Mouse (Mus musculus): Measurements from ENCODE around the gene Rem1. TPM values are rescaled to one million over a fixed set of nuclear protein-coding genes. Genes with fewer than 3 reads are reported as not detected.
"Not testable (repeated sequence)": the region's sequence is repeated elsewhere in the genome, so short reads cannot be mapped to it uniquely, and the experiment has no call there.

Rem1 gene
- polyA plus RNA-seq, 1 experiment from 2014 or later: 6.2 TPM

DNA sequence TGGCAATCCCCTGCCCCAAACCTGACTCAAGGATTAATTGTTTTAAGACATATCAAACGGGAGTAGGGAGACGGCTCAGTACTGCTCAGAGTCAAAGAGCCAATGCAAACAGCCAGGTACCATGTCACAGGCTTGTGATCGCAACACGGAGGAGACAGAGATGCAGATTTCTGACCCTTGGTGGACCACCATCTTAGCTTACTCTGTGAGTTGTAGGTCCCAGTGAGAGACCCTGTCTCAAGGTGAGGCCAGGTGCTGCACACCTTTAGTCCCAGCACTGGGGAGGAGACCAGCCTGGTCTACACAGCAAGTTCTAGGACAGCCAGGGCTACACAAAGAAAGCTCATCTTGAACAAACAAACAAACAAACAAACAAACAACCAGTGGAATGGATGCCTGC lies 10.6 kb downstream of the Rem1 start:
- Histone ChIP-seq H3K4me3 (ENCODE audit: low read depth, low read length) (no peak overlapping the region), H3K9me3 (ENCODE audit: low read depth, low read length) (no peaks in the 10 kb centered on the region), H3K4me1 (ENCODE audit: insufficient read depth) (peaks cover 11% of the 10 kb centered on the region), H3K27ac (ENCODE audit: low read depth) (peak overlapping the region; percentile 97), H3K9ac (no peak overlapping the region), H3K36me3 (ENCODE audit: insufficient read depth) (no peaks in the 10 kb centered on the region), H3K4me2 (no peak overlapping the region), H3K27me3 (ENCODE audit: insufficient read depth, low read length) (no peaks in the 10 kb centered on the region)
- no peak for TF ChIP-seq CTCF (IDR thresholded peaks at IDR 0.05; ENCODE audit: low read depth)
- ATAC-seq (ENCODE audit: insufficient read depth) (no peak), DNase-seq (no peak)
- 75% methylated on average over 4 of the region's 4 CpGs for WGBS

DNA sequence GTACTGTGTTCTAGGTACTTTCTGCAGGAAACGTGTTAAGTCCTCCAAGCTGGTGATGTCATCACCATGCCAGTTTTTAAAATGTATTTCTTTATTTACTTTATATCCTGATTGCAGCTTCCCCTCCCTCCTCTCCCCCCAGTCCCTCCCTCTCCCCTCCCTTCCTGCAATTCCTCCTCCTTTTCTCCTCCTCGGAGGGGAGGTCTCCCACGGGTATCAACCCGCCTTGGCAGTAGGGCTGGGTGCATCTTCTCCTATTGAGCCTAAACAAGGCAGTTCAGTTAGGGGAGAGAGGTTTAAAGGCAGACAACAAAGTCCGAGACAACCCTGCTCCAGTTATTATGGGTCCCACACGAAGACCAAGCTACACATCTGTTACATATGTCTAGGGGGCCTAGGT lies 12.1 kb downstream of the Rem1 start:
- Histone ChIP-seq H3K4me3 (ENCODE audit: low read depth, low read length) (no peak overlapping the region), H3K27me3 (ENCODE audit: insufficient read depth, low read length) (no peaks in the 10 kb centered on the region), H3K4me1 (ENCODE audit: insufficient read depth) (peaks cover 11% of the 10 kb centered on the region), H3K36me3 (ENCODE audit: insufficient read depth) (no peaks in the 10 kb centered on the region), H3K9ac (no peak overlapping the region), H3K27ac (ENCODE audit: low read depth) (peak overlapping the region; percentile 48; the same call in 1 of the 2 replicates), H3K9me3 (ENCODE audit: low read depth, low read length) (no peaks in the 10 kb centered on the region), H3K4me2 (no peak overlapping the region)
- 58% methylated on average over 6 of the region's 6 CpGs for WGBS
- no peak for ATAC-seq (ENCODE audit: insufficient read depth)
- TF ChIP-seq CTCF (IDR thresholded peaks at IDR 0.05; ENCODE audit: low read depth): no peak
- DNase-seq: no peak

DNA sequence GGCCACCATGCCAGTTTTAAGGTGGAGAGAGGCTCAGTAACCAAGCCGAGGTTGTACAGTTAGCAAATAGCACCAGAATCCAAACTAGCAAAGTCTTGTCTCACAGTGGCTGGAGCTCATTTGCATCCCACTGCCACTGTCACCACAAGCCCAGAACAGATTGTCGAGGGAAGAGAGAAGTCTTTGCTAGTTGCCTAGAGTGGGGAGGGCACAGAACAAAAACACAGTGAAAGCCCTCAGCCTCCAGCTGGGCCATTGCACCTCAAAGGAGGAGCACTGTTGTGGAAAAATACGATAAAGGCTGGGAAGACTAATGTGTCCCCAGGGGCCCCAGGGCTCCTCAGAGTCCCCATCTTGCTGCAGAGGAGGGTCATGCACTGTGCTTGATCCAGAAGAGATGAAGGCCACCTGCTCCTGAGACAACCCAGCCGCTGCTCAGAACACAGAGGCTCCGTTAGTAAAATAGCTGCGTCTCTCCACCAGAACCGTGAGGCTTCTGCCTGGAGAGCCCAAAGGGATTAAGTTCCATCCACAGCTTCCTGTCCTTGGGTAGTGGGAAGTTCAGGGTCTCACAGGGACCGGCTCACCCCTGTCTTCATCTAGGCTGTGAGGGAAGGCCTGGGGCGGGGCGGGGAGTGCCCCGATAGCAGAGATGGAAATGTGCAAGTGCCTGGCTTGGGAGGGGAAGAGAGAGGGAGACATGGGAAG lies 12.8 kb downstream of the Rem1 start:
- Histone ChIP-seq H3K27me3 (ENCODE audit: insufficient read depth, low read length) (no peaks in the 10 kb centered on the region), H3K36me3 (ENCODE audit: insufficient read depth) (no peaks in the 10 kb centered on the region), H3K9ac (no peak overlapping the region), H3K4me3 (ENCODE audit: low read depth, low read length) (no peak overlapping the region), H3K4me2 (no peak overlapping the region), H3K4me1 (ENCODE audit: insufficient read depth) (peaks cover 11% of the 10 kb centered on the region), H3K27ac (ENCODE audit: low read depth) (peak overlapping the region; percentile 48), H3K9me3 (ENCODE audit: low read depth, low read length) (no peaks in the 10 kb centered on the region)
- ATAC-seq (ENCODE audit: insufficient read depth): 0 out of 2 replicates have a peak, but pooled peaks have one; percentile 10
- peak; percentile 58 for DNase-seq
- no peak for TF ChIP-seq CTCF (IDR thresholded peaks at IDR 0.05; ENCODE audit: low read depth)
- 22% methylated on average over 11 of the region's 11 CpGs for WGBS

DNA sequence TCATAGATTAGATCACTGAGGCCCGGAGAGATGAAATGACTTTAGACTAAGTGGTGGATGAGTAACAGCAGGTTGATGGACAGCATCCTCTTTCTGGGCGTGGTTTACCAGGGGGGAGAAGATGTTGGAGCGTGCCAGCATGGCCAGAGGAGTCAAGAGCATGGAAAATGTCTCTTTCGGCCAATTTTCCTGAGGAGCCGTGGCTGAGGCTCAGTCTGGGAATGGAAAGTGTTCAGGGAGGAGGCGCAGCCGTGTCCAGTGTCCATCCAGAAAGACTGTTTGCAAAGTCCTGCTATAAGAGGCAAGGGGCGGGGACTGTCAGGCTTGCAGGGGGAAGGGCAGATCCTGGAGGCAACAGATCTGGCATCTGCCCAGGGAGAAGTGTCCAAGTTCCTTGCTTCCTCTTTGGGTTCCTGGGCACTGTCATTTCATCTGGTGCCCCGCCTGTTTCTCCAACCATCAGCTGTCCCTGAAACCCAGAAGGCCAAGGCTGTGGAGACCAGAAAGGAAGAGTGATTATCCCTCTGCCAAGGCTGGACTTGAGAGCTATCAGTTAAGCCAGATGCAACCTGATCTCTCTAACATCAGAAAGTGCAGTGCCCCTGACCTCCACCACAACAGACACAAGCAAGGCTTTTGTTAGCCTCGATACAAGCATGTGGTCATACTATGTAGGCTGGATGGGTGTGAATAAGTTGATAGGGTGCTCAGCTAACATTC lies 26.3 kb downstream of the Rem1 start:
- Histone ChIP-seq H3K27ac (ENCODE audit: low read depth) (no peak overlapping the region), H3K4me2 (no peak overlapping the region), H3K4me1 (ENCODE audit: insufficient read depth) (no peaks in the 10 kb centered on the region), H3K36me3 (ENCODE audit: insufficient read depth) (no peaks in the 10 kb centered on the region), H3K9me3 (ENCODE audit: low read depth, low read length) (no peaks in the 10 kb centered on the region), H3K4me3 (ENCODE audit: low read depth, low read length) (no peak overlapping the region), H3K27me3 (ENCODE audit: insufficient read depth, low read length) (no peaks in the 10 kb centered on the region), H3K9ac (no peak overlapping the region)
- peak; percentile 65 for ATAC-seq (ENCODE audit: insufficient read depth)
- 36% methylated on average over 10 of the region's 10 CpGs for WGBS
- peak; percentile 76 for DNase-seq
- TF ChIP-seq CTCF (IDR thresholded peaks at IDR 0.05; ENCODE audit: low read depth): no peak

DNA sequence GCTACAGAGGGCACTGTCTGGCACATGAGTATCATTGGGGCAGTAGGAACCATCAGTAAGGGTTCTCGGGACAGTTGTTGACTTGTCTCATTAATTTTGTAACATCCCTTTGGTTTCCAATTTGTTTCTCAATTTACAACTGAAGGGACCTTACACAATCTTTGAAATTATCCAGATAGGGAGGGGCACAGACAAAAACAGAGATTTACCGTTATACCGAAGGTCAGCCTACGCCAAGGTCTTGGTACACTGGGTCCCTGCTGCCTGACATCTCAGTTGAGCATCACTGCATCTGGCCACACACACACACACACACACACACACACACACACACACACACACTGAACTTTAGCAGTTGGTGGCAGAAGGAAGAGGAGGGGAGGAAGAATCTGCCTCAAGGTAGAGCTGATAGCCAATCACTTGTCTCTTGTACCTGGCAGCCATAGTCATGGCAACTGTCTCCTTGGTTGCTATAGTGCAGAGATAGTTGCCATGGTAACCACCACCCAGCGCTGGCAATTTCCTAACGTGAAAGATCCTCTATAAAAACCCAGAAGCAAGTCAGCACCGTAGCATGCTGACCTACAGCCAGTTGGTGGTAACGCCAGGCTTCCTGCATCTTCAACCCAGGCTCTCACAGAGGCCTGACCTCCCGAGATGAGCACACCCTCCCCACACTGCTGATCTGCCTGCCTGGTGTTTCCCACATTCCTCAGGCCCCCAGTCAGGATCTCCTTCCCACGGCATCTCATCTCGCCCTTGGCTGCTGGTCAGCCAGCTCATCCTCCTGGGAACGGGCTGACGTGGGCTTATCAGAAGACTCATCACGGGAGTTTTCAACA lies 27.3 kb downstream of the Rem1 start:
- Histone ChIP-seq H3K4me3 (ENCODE audit: low read depth, low read length) (no peak overlapping the region), H3K4me2 (no peak overlapping the region), H3K27me3 (ENCODE audit: insufficient read depth, low read length) (no peaks in the 10 kb centered on the region), H3K36me3 (ENCODE audit: insufficient read depth) (no peaks in the 10 kb centered on the region), H3K9ac (no peak overlapping the region), H3K4me1 (ENCODE audit: insufficient read depth) (no peaks in the 10 kb centered on the region), H3K27ac (ENCODE audit: low read depth) (no peak overlapping the region), H3K9me3 (ENCODE audit: low read depth, low read length) (no peaks in the 10 kb centered on the region)
- peak; percentile 48 for DNase-seq
- 33% methylated on average over 14 of the region's 14 CpGs for WGBS
- no peak for ATAC-seq (ENCODE audit: insufficient read depth)
- TF ChIP-seq CTCF (IDR thresholded peaks at IDR 0.05; ENCODE audit: low read depth): no peak

DNA sequence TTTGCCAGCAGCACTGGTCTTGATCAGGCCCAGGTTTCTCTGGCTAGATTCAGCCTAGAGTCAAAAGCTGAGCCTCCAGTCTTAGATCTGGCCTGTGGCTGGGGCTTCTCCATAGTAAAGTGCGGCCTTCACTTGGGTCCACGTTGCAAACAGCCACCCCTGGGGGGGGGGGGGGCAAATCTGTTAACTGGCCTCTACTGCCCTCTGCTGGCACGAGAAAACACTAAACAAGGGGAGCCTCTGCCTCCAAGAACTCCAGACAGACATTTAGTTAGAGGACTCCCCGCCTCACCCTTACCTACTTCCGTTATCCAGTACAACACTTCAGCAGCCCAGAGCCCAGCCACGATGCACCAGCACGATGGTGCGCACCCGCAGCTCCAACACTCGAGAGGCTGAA lies 30.6 kb downstream of the Rem1 start:
- DNase-seq (peak; percentile 67), ATAC-seq (ENCODE audit: insufficient read depth) (no peak)
- Histone ChIP-seq H3K9ac (no peak overlapping the region), H3K27ac (ENCODE audit: low read depth) (no peak overlapping the region), H3K4me1 (ENCODE audit: insufficient read depth) (no peaks in the 10 kb centered on the region), H3K36me3 (ENCODE audit: insufficient read depth) (no peaks in the 10 kb centered on the region), H3K4me2 (no peak overlapping the region), H3K9me3 (ENCODE audit: low read depth, low read length) (no peaks in the 10 kb centered on the region), H3K4me3 (ENCODE audit: low read depth, low read length) (no peak overlapping the region), H3K27me3 (ENCODE audit: insufficient read depth, low read length) (no peaks in the 10 kb centered on the region)
- 62% methylated on average over 10 of the region's 10 CpGs for WGBS
- peak; percentile 57 for TF ChIP-seq CTCF (IDR thresholded peaks at IDR 0.05; ENCODE audit: low read depth)

DNA sequence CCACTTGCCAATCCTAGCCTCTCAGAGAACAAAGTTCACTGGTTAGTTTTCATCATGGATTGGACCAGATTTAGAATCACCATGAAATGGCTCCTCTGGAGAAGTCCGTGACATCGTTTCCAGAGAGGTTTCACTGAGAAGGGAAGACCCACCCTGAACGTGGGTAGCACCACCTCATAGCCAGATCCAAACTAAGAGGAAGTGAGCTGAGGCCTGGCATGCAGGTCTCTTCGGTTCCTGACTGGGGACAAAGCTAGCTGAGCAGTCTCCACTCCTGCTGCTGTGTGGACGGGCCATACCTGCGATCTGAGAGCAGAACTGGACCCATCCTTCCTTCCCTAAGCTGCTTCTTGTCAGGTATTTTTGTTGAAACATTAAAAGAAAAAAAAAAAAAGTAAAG lies 34.4 kb downstream of the Rem1 start:
- DNase-seq: no peak
- no peak for ATAC-seq (ENCODE audit: insufficient read depth)
- no peak overlapping the region for H3K4me2 ChIP-seq
- H3K27me3 ChIP-seq (ENCODE audit: insufficient read depth, low read length): no peaks in the 10 kb centered on the region
- H3K9me3 ChIP-seq (ENCODE audit: low read depth, low read length): no peaks in the 10 kb centered on the region
- H3K4me1 ChIP-seq (ENCODE audit: insufficient read depth): no peaks in the 10 kb centered on the region
- no peaks in the 10 kb centered on the region for H3K36me3 ChIP-seq (ENCODE audit: insufficient read depth)
- H3K9ac ChIP-seq: no peak overlapping the region
- no peak overlapping the region for H3K27ac ChIP-seq (ENCODE audit: low read depth)
- no peak for TF ChIP-seq CTCF (IDR thresholded peaks at IDR 0.05; ENCODE audit: low read depth)
- H3K4me3 ChIP-seq (ENCODE audit: low read depth, low read length): no peak overlapping the region
- 75% methylated on average over 6 of the region's 6 CpGs for WGBS

DNA sequence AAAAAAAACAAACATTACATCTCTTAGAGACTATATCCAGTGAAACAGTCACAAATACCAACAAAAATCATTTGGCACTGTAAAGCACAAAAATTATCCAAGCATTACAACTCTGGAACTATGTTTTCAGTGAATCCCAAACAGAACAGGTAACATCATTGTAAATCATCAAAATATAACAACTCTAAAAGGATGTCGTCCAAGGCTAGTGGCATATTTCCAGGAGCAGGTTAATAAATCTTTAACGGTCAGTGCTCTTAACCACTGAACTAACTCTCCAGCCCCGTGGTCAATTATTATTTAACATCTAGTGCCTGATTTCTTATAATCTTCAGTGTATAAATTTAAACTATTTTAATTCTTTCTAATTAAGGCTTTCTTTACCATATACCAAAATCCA lies 39.4 kb downstream of the Rem1 start:
- H3K4me1 ChIP-seq (ENCODE audit: insufficient read depth); DNase-seq; H3K9me3 ChIP-seq (ENCODE audit: low read depth, low read length); H3K27ac ChIP-seq (ENCODE audit: low read depth); H3K9ac ChIP-seq; H3K36me3 ChIP-seq (ENCODE audit: insufficient read depth); H3K4me3 ChIP-seq (ENCODE audit: low read depth, low read length); H3K4me2 ChIP-seq; H3K27me3 ChIP-seq (ENCODE audit: insufficient read depth, low read length); ATAC-seq (ENCODE audit: insufficient read depth): not testable (repeated sequence)
- 65% methylated on average over 3 of the region's 3 CpGs for WGBS

Measured in lung, embryonic 14.5 days (tissue).